Mouse (Mus musculus) olfactory bulb, adult 2 months (tissue): ENCODE data around the gene Rnf114.

Experiments
- CTCF ChIP-seq: fragments of 200-500 bp; IDR thresholded peaks from 2 replicates; pipeline ENCODE4 v1.5.1; 2012; ENCODE audit warnings: low read depth, mild to moderate bottlenecking, low read length, moderate library complexity; ENCODE audit not compliant: insufficient read depth
- POLR2A ChIP-seq: fragments of 200-500 bp; IDR thresholded peaks from 2 replicates; pipeline ENCODE4 v1.6.1; 2012; ENCODE audit warnings: mild to moderate bottlenecking, low read depth, low read length, moderate library complexity; ENCODE audit not compliant: insufficient read depth

- no peak for TF ChIP-seq CTCF
- TF ChIP-seq POLR2A, result no peak
Observed at GRCm38 (mm10) chr2:167552292-167552691, 59.8 kb downstream of the Rnf114 start.
